Mouse (Mus musculus) G1E-ER4 (cell line): ENCODE data around the gene Pigz. TPM values are rescaled to one million over a fixed set of nuclear protein-coding genes. Genes with fewer than 3 reads are reported as not detected.

Source experiments
- GATA1 ChIP-seq: IDR thresholded peaks from one replicate; pipeline ENCODE4 v1.8.0; 2012; ENCODE audit warnings: low read length, inconsistent platforms
- polyA plus RNA-seq: library from polyadenylated mRNA; stranded (reverse); fragments of >175 nt; gene quantifications from 2 replicates; pipeline ENCODE4 v1.2.3, GENCODE M21; 2012

The Pigz gene
- polyA plus RNA-seq, 1 experiment: not detected

GRCm38 (mm10) chr16:31918248-31918724 is 15.4 kb upstream of the Pigz start:
- TF ChIP-seq GATA1: no peak

- TF ChIP-seq GATA1: no peak
Observed at GRCm38 (mm10) chr16:31924368-31924767, 9.3 kb upstream of the Pigz start.

- no peak for TF ChIP-seq GATA1
Observed at GRCm38 (mm10) chr16:31926091-31926490, 7.6 kb upstream of the Pigz start.

- TF ChIP-seq GATA1: no peak
Observed at GRCm38 (mm10) chr16:31926547-31927182, 7.0 kb upstream of the Pigz start.

- no peak for TF ChIP-seq GATA1
Observed at GRCm38 (mm10) chr16:31927412-31927811, 6.2 kb upstream of the Pigz start.

- no peak for TF ChIP-seq GATA1
Observed at GRCm38 (mm10) chr16:31931330-31931729, 2.3 kb upstream of the Pigz start.

GRCm38 (mm10) chr16:31932255-31932654 is 1.4 kb upstream of the Pigz start:
- no peak for TF ChIP-seq GATA1

GRCm38 (mm10) chr16:31932840-31933697 is 582 bp upstream of the Pigz start:
- no peak for TF ChIP-seq GATA1

- TF ChIP-seq GATA1: no peak
Observed at GRCm38 (mm10) chr16:31934550-31935010, 929 bp downstream of the Pigz start.

GRCm38 (mm10) chr16:31935091-31935979 is 1.7 kb downstream of the Pigz start:
- TF ChIP-seq GATA1: no peak

GRCm38 (mm10) chr16:31936568-31936967 is 2.9 kb downstream of the Pigz start:
- no peak for TF ChIP-seq GATA1

- no peak for TF ChIP-seq GATA1
Observed at GRCm38 (mm10) chr16:31938856-31939255, 5.2 kb downstream of the Pigz start.

- TF ChIP-seq GATA1: no peak
Observed at GRCm38 (mm10) chr16:31940586-31940985, 6.9 kb downstream of the Pigz start.

- TF ChIP-seq GATA1: no peak
Observed at GRCm38 (mm10) chr16:31943980-31944379, 10.3 kb downstream of the Pigz start.

GRCm38 (mm10) chr16:31944698-31945255 is 11.1 kb downstream of the Pigz start:
- no peak for TF ChIP-seq GATA1
